Mouse (Mus musculus) neural tube, embryonic 11.5 days (tissue): ENCODE data around the gene Erc1. TPM values are rescaled to one million over a fixed set of nuclear protein-coding genes. Genes with fewer than 3 reads are reported as not detected.

Source experiments
- ATAC-seq: fragments of 200-750 bp; cut with Nextera tagmentation; 2 replicates; pipeline ENCODE4 v1.8.0; 2017; ENCODE audit warnings: moderate number of reproducible peaks, mild to moderate bottlenecking, moderate TSS enrichment, moderate library complexity; ENCODE audit not compliant: insufficient read depth, low FRiP score, low TSS enrichment
- DNase-seq: peaks from one replicate; pipeline ENCODE4 v3.0.0-alpha.2; 2015; ENCODE audit warnings: low spot score
- H3K27ac ChIP-seq: fragments of 300-500 bp; sonication (generic); 2 replicates; pipeline ENCODE4 v1.5.1; 2014; ENCODE audit warnings: low read depth, mild to moderate bottlenecking, low read length
- H3K27me3 ChIP-seq: fragments of 300-500 bp; sonication (generic); 2 replicates; pipeline ENCODE4 v1.6.1; 2014; ENCODE audit warnings: mild to moderate bottlenecking, low read length, mixed read lengths; ENCODE audit not compliant: control insufficient read depth, insufficient read depth
- H3K36me3 ChIP-seq: fragments of 300-500 bp; sonication (generic); 2 replicates; pipeline ENCODE4 v1.6.1; 2014; ENCODE audit warnings: mild to moderate bottlenecking, low read length, moderate library complexity, mixed read lengths; ENCODE audit not compliant: control insufficient read depth, insufficient read depth
- H3K4me1 ChIP-seq: fragments of 300-500 bp; sonication (generic); 2 replicates; pipeline ENCODE4 v1.6.1; 2014; ENCODE audit warnings: low read length, mixed read lengths; ENCODE audit not compliant: control insufficient read depth, insufficient read depth
- H3K4me2 ChIP-seq: fragments of 300-500 bp; sonication (generic); 2 replicates; pipeline ENCODE4 v1.6.1; 2014; ENCODE audit warnings: low read depth, mild to moderate bottlenecking, moderate library complexity
- H3K4me3 ChIP-seq: fragments of 300-500 bp; sonication (generic); 2 replicates; pipeline ENCODE4 v1.5.1; 2014; ENCODE audit warnings: low read depth, low read length
- H3K9ac ChIP-seq: fragments of 300-500 bp; sonication (generic); 2 replicates; pipeline ENCODE4 v1.6.1; 2014; ENCODE audit warnings: mild to moderate bottlenecking, low read length
- H3K9me3 ChIP-seq: fragments of 300-500 bp; sonication (generic); 2 replicates; pipeline ENCODE4 v1.6.1; 2016; ENCODE audit warnings: low read length; ENCODE audit not compliant: control insufficient read depth
- WGBS: fragments of 180-500 bp; shearing (Covaris S2); extraction: QIAGEN DNeasy Blood & Tissue Kit; methylation state at CpG from one replicate; pipeline ENCODE4 v1.1.7; 2014; 5-methylcytosine and 5-hydroxymethylcytosine counted together
- polyA plus RNA-seq: library from polyadenylated mRNA; unstranded; fragments of >200 nt; fragmentation: Nextera tagmentation; extraction: Ambion mirVana; gene quantifications from 2 replicates; pipeline ENCODE4 v1.2.1, GENCODE M21; 2014

Gene Erc1
- polyA plus RNA-seq, 1 experiment from 2014 or later: 32.9 TPM

GRCm38 (mm10) chr6:119521482-119521900, 326.5 kb downstream of the Erc1 start:
- DNase-seq (no peak), ATAC-seq (no peak)
- H3K27me3 ChIP-seq: no peaks in the 10 kb centered on the region
- no peaks in the 10 kb centered on the region for H3K4me1 ChIP-seq
- no peaks in the 10 kb centered on the region for H3K9me3 ChIP-seq
- no peak overlapping the region for H3K4me2 ChIP-seq
- no peak overlapping the region for H3K9ac ChIP-seq
- H3K4me3 ChIP-seq: no peak overlapping the region
- H3K27ac ChIP-seq: no peak overlapping the region
- no peaks in the 10 kb centered on the region for H3K36me3 ChIP-seq
- 74% methylated on average over 3 of the region's 3 CpGs for WGBS

Other genes starting within 250 kb of the Erc1 start
- gene Rad52, start 54.5 kb upstream of the Erc1 start, polyA plus RNA-seq: 23.4 and 26.4 TPM in 2 replicates
- 56.3 and 59.1 TPM in 2 replicates for gene Wnk1, start 190.5 kb upstream of the Erc1 start, polyA plus RNA-seq
- gene Ninj2, start 245.2 kb upstream of the Erc1 start, polyA plus RNA-seq: not detected in 2 replicates